Mouse (Mus musculus) adrenal gland, postnatal 10 days (tissue): ENCODE measurements at regions not wholly inside any gene's neighbourhood (a gene's known extent, or its start where the extent isn't known, plus 50 kb on each side); places are given as distances from the start of the nearest gene placed in this dataset. TPM values are rescaled to one million over a fixed set of nuclear protein-coding genes. Genes with fewer than 3 reads are reported as not detected.

Experiments
- DNase-seq: peaks from one replicate; pipeline ENCODE4 v3.0.0; 2021; ENCODE audit warnings: mixed read lengths
- microRNA-seq: library from miRNA; unstranded; fragments of <30 nt; microRNA quantifications from one replicate; pipeline ENCODE4 v1.2.0, GENCODE M21; 2021

- DNase-seq: no peak
Measured at GRCm38 (mm10) chr5:50125676-50126075, 66.9 kb upstream of the Adgra3 start.

GRCm38 (mm10) chr5:50122829-50123241 lies 64.0 kb upstream of the Adgra3 start:
- no peak for DNase-seq

- no peak for DNase-seq
Measured at GRCm38 (mm10) chr5:50119860-50120259, 61.1 kb upstream of the Adgra3 start.

Small RNAs in the stretch of these regions (microRNA-seq; reads per million reads assigned to microRNA genes)
- not detected for gene Mir8117
